Mouse (Mus musculus) ES-E14 (cell line): Measurements from ENCODE around the gene Slc11a1.

Experiments used
- CHD2 ChIP-seq: IDR thresholded peaks from 2 replicates; pipeline ENCODE4 v1.6.1; 2014; ENCODE audit warnings: mild to moderate bottlenecking, low read depth, low read length, inconsistent platforms
- HCFC1 ChIP-seq: IDR thresholded peaks from 2 replicates; pipeline ENCODE4 v1.6.1; 2012; ENCODE audit warnings: low read length, inconsistent platforms, borderline replicate concordance; ENCODE audit not compliant: insufficient read depth
- MAFK ChIP-seq: IDR thresholded peaks from 2 replicates; pipeline ENCODE4 v1.6.1; 2014; ENCODE audit warnings: mild to moderate bottlenecking, low read depth, low read length, inconsistent platforms; ENCODE audit not compliant: insufficient read depth
- ZC3H11A ChIP-seq: IDR thresholded peaks from 2 replicates; pipeline ENCODE4 v1.6.1; 2012; ENCODE audit warnings: low read depth, mild to moderate bottlenecking, inconsistent platforms, low read length, borderline replicate concordance
- ZNF384 ChIP-seq: IDR thresholded peaks from 2 replicates; pipeline ENCODE4 v1.6.1; 2012; ENCODE audit warnings: low read depth, low read length, inconsistent platforms

DNA sequence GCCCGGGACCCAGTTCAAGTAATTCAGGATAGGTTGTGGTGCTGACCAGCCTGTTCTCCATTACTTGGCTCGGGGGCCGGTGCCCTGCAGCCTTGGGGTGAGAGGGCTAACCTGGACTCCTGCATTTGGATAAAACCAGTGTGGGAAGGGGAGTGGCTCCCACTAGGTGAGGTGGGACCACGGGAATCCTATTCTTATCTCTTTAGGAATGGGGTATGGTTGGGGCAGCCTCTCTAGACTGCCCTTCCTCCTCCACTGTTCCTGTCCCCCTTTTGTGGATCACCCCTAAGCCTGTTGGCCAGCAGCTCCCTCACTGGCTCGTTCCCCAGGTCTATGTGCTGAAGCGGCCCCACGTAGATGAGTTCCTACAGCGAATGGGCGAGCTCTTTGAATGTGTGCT is 19.3 kb downstream of the Slc11a1 start:
- TF ChIP-seq ZNF384 (no peak), CHD2 (no peak), MAFK (no peak), HCFC1 (no peak), ZC3H11A (no peak)
